Mouse (Mus musculus) liver, embryonic 16.5 days (tissue): ENCODE data around the gene Gimap4. TPM values are rescaled to one million over a fixed set of nuclear protein-coding genes. Genes with fewer than 3 reads are reported as not detected.

Experiments used
- ATAC-seq: fragments of 200-750 bp; cut with Nextera tagmentation; 2 replicates; pipeline ENCODE4 v1.8.0; 2017; ENCODE audit warnings: low read depth, mild to moderate bottlenecking, moderate number of reproducible peaks, moderate library complexity
- H3K27ac ChIP-seq: fragments of 300-500 bp; sonication (generic); 2 replicates; pipeline ENCODE4 v1.5.1; 2014; ENCODE audit warnings: mild to moderate bottlenecking, low read length
- H3K27me3 ChIP-seq: fragments of 300-500 bp; sonication (generic); 2 replicates; pipeline ENCODE4 v1.6.1; 2014; ENCODE audit warnings: low read depth, low read length, mixed read lengths; ENCODE audit not compliant: control insufficient read depth, insufficient read depth
- H3K36me3 ChIP-seq: fragments of 300-500 bp; sonication (generic); 2 replicates; pipeline ENCODE4 v1.6.1; 2014; ENCODE audit warnings: mild to moderate bottlenecking; ENCODE audit not compliant: control insufficient read depth, insufficient read depth
- H3K4me1 ChIP-seq: fragments of 300-500 bp; sonication (generic); 2 replicates; pipeline ENCODE4 v1.6.1; 2014; ENCODE audit warnings: low read depth, low read length, mixed read lengths; ENCODE audit not compliant: control insufficient read depth
- H3K4me2 ChIP-seq: fragments of 300-500 bp; sonication (generic); 2 replicates; pipeline ENCODE4 v1.6.1; 2014; ENCODE audit warnings: low read depth, low read length, mixed read lengths
- H3K4me3 ChIP-seq: fragments of 300-500 bp; sonication (generic); 2 replicates; pipeline ENCODE4 v1.5.1; 2014; ENCODE audit warnings: low read depth, mild to moderate bottlenecking, low read length
- H3K9ac ChIP-seq: fragments of 300-500 bp; sonication (generic); 2 replicates; pipeline ENCODE4 v1.6.1; 2014; ENCODE audit warnings: low read depth, low read length
- H3K9me3 ChIP-seq: fragments of 300-500 bp; sonication (generic); replicated peaks from 2 replicates; pipeline ENCODE4 v1.6.1; 2016; ENCODE audit warnings: low read length; ENCODE audit not compliant: control insufficient read depth
- WGBS: fragments of 180-500 bp; shearing (Covaris S2); extraction: QIAGEN DNeasy Blood & Tissue Kit; methylation state at CpG from one replicate; pipeline ENCODE4 v1.1.7; 2014; ENCODE audit not compliant: insufficient replicate concordance; 5-methylcytosine and 5-hydroxymethylcytosine counted together
- polyA plus RNA-seq: library from polyadenylated mRNA; unstranded; fragments of >200 nt; fragmentation: Nextera tagmentation; extraction: Ambion mirVana; gene quantifications from 2 replicates; pipeline ENCODE4 v1.2.1, GENCODE M21; 2015

Gimap4 gene
- polyA plus RNA-seq, 1 experiment from 2014 or later: 11.0 TPM

GRCm38 (mm10) chr6:48646995-48647394 lies 37.4 kb upstream of the Gimap4 start, which contains the start of gene Gimap8:
TSS of gene Gimap8 (plus strand) at chr6:48647234.
- ATAC-seq: peak; percentile 53; the same call in 1 of the 2 replicates
- H3K9me3 ChIP-seq: no peaks in the 10 kb centered on the region
- no peaks in the 10 kb centered on the region for H3K36me3 ChIP-seq
- H3K4me2 ChIP-seq: no peak within 1 kb of the TSS
- H3K4me1 ChIP-seq: no peaks in the 10 kb centered on the region
- WGBS: 7% methylated on average over 3 of the region's 3 CpGs
- no peak within 1 kb of the TSS for H3K9ac ChIP-seq
- H3K27me3 ChIP-seq: no peaks in the 10 kb centered on the region
- no peak within 1 kb of the TSS for H3K27ac ChIP-seq
- no peak within 1 kb of the TSS for H3K4me3 ChIP-seq

DNA sequence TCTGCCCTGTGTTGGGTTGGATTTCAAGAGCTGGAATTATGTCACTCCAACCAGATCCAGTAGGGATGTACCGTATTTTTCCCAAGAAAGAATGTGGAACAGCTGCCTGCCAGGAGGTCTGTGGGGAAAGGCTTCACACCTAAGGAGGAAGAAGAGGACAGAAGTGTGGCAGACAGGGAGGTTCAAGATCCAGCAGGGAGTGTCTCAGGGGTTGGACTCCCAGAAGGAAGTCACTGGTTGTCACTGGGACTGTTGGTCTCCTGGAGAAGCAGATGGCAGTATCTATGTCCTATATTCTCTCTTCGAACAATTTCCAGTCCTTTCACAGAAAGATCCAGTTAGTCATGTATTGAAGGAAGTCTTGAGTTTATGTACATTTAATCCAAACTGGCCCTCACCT lies 36.7 kb upstream of the Gimap4 start:
- Histone ChIP-seq H3K4me1 (no peaks in the 10 kb centered on the region), H3K4me3 (no peak overlapping the region), H3K27ac (no peak overlapping the region), H3K9ac (no peak overlapping the region), H3K9me3 (no peaks in the 10 kb centered on the region), H3K27me3 (no peaks in the 10 kb centered on the region), H3K36me3 (no peaks in the 10 kb centered on the region), H3K4me2 (no peak overlapping the region)
- ATAC-seq: no peak
- 61% methylated on average over 2 of the region's 2 CpGs for WGBS

DNA sequence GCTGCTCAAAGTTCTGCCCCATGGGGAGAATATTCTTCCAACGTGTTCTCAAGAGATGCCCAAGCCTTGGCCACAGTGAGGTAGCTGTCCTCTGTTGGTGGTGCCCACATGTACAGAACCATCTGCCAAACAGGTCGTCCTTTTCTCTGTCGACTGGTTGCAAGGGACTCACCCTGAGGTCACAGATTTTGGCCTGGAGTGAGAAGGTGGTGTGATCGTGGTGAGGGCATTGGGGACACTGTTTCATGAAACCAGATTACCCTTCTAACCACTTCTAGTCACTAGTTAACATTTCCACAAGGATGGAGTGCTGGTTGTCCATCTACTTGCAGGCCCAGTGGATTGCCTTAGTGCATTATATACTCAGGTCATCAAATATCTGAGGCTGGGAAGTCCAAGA lies 35.6 kb upstream of the Gimap4 start:
- no peaks in the 10 kb centered on the region for H3K9me3 ChIP-seq
- WGBS: 66% methylated on average over 4 of the region's 4 CpGs
- H3K4me2 ChIP-seq: no peak overlapping the region
- no peaks in the 10 kb centered on the region for H3K4me1 ChIP-seq
- no peak overlapping the region for H3K27ac ChIP-seq
- H3K27me3 ChIP-seq: no peaks in the 10 kb centered on the region
- H3K9ac ChIP-seq: no peak overlapping the region
- no peaks in the 10 kb centered on the region for H3K36me3 ChIP-seq
- no peak overlapping the region for H3K4me3 ChIP-seq
- no peak for ATAC-seq

GRCm38 (mm10) chr6:48650041-48650440 lies 34.3 kb upstream of the Gimap4 start:
- Histone ChIP-seq H3K9ac (no peak overlapping the region), H3K4me1 (no peaks in the 10 kb centered on the region), H3K9me3 (no peaks in the 10 kb centered on the region), H3K36me3 (no peaks in the 10 kb centered on the region), H3K27me3 (no peaks in the 10 kb centered on the region), H3K4me3 (no peak overlapping the region), H3K27ac (no peak overlapping the region), H3K4me2 (no peak overlapping the region)
- 79% methylated on average over 9 of the region's 9 CpGs for WGBS
- ATAC-seq: no peak

DNA sequence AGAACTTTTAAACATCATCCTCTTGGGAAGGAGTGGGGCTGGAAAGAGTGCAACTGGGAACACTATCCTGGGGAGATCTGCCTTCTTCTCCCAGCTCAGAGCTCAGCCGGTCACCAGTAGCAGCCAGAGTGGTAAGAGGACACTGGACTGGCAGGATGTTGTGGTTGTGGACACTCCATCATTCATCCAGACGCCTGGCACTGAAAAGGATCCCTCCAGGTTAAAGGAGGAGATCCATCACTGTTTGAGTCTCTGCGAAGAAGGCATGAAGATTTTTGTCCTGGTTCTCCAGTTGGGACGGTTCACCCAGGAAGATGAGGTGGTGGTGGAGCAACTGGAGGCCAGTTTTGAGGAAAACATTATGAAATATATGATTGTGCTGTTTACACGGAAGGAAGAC lies 25.6 kb upstream of the Gimap4 start:
- no peaks in the 10 kb centered on the region for H3K9me3 ChIP-seq
- H3K27me3 ChIP-seq: no peaks in the 10 kb centered on the region
- no peak overlapping the region for H3K4me2 ChIP-seq
- no peaks in the 10 kb centered on the region for H3K4me1 ChIP-seq
- no peak overlapping the region for H3K4me3 ChIP-seq
- ATAC-seq: no peak
- H3K27ac ChIP-seq: no peak overlapping the region
- H3K36me3 ChIP-seq: no peaks in the 10 kb centered on the region
- WGBS: 58% methylated on average over 5 of the region's 5 CpGs
- no peak overlapping the region for H3K9ac ChIP-seq

- H3K36me3 ChIP-seq: no peaks in the 10 kb centered on the region
- no peak overlapping the region for H3K4me3 ChIP-seq
- no peaks in the 10 kb centered on the region; the same call in none of the 2 replicates for H3K4me1 ChIP-seq
- H3K4me2 ChIP-seq: no peak overlapping the region
- WGBS: 49% methylated on average over 4 of the region's 4 CpGs
- no peaks in the 10 kb centered on the region for H3K9me3 ChIP-seq
- H3K27me3 ChIP-seq: no peaks in the 10 kb centered on the region
- no peak for ATAC-seq
- no peak overlapping the region for H3K27ac ChIP-seq
- H3K9ac ChIP-seq: no peak overlapping the region
Measured at GRCm38 (mm10) chr6:48664750-48665149, 19.6 kb upstream of the Gimap4 start.

- 77% methylated on average over 9 of the region's 9 CpGs for WGBS
Measured at GRCm38 (mm10) chr6:48665471-48665870, 18.9 kb upstream of the Gimap4 start.

DNA sequence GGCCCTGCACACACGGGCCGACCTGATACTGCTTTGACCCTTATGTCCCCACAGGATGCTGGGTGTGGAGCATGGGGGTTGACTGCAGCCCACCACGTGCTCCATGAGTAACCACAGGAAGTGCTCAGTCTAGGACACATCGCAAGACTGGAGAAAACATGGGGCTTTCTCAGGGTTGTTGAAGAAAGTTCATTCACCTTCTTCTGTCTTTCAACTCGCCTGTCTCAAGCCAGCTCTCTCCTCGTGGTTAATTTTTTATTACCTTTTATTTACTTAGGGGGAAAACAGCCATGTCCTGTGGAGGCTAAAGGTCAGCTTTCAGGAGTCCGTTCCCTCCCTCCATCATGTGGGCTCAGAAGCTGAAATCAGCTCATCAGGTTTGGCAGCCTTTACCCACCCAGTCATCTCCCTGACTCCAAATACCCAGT lies 18.2 kb upstream of the Gimap4 start:
- Histone ChIP-seq H3K27ac (peak overlapping the region; percentile 33; the same call in 1 of the 2 replicates), H3K4me3 (no peak overlapping the region), H3K27me3 (no peaks in the 10 kb centered on the region), H3K4me1 (no peaks in the 10 kb centered on the region; the same call in none of the 2 replicates), H3K9ac (no peak overlapping the region), H3K9me3 (no peaks in the 10 kb centered on the region), H3K4me2 (peak overlapping the region; percentile 32; the same call in 1 of the 2 replicates), H3K36me3 (no peaks in the 10 kb centered on the region)
- ATAC-seq: peak; percentile 76
- 18% methylated on average over 7 of the region's 7 CpGs for WGBS

More at GRCm38 (mm10) chr6:48665471-48665870, 18.9 kb upstream of the Gimap4 start:
- no peaks in the 10 kb centered on the region; the same call in none of the 2 replicates for H3K4me1 ChIP-seq
- no peak for ATAC-seq
- H3K27ac ChIP-seq: no peak overlapping the region
- no peaks in the 10 kb centered on the region for H3K9me3 ChIP-seq
- no peak overlapping the region for H3K4me2 ChIP-seq
- H3K36me3 ChIP-seq: no peaks in the 10 kb centered on the region
- no peak overlapping the region for H3K9ac ChIP-seq
- no peaks in the 10 kb centered on the region for H3K27me3 ChIP-seq
- no peak overlapping the region for H3K4me3 ChIP-seq

DNA sequence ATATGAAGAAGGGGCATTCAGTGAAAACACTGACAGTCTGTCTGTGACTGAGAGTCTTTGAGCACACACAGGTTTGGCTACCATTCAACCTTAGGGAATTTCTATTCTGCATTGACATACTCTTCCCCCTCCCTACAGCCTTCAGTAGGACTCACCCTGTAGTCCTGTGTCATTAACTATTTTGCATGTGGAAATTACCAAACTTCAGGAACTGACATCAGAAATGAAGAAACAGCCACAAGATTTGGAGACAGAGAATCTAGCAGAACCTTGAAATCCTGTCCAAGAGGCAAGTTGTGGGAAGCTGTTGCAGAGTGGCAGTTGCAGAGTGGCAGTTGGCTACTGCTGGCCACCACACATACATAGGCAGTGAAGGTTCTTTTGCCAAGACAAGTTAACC lies 16.3 kb upstream of the Gimap4 start:
- Histone ChIP-seq H3K4me1 (no peaks in the 10 kb centered on the region; the same call in none of the 2 replicates), H3K9me3 (no peaks in the 10 kb centered on the region), H3K27me3 (no peaks in the 10 kb centered on the region), H3K9ac (no peak overlapping the region), H3K4me3 (no peak overlapping the region), H3K36me3 (no peaks in the 10 kb centered on the region), H3K4me2 (no peak overlapping the region), H3K27ac (no peak overlapping the region)
- ATAC-seq: no peak
